Mouse (Mus musculus): ENCODE measurements around the gene Gpld1. TPM values are rescaled to one million over a fixed set of nuclear protein-coding genes. Genes with fewer than 3 reads are reported as not detected.

Gpld1 gene
- polyA plus RNA-seq, 1 experiment from 2014 or later: 0.79 TPM

DNA sequence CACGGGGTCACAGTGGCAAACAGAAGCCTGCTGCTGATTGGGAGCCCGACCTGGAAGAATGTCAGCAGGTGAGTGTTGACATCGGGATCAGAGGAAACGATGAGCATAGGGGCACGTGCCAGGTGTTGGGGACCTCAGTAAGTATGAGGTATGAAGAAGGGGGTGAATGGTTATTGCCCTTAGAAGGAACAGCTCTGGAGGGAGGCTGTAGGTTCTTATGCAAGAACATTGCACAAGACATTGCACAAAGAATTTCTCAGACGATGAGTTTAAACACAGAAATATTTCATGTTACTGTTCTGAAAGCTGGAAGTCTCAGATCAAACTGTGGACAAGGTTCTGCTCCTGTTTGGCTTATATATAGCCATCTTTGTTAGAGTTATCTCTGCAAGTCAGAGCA lies 38.1 kb downstream of the Gpld1 start:
- ATAC-seq (ENCODE audit: insufficient number of reproducible peaks, insufficient read depth, low FRiP score, low TSS enrichment, low read depth): no peak
- 86% methylated on average over 6 of the region's 6 CpGs for WGBS

DNA sequence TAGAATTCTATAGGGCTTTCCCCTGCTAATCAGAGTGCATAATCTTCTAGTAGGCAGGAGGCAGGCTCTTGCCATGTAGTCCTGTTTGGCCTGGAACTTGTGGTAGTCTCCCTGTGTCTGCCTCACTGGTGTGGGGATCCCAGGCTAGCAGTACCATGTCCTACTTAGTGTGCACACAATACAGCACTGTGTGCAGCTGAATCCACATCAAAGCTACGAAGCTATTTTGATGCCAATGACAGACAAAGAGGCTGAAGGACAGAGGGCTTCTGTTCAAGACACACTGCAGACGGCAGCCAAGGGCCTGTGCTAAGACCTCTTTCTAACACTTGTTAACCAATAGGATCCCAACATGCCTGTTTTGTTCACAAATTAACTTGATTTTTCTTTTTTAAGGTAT lies 42.5 kb downstream of the Gpld1 start:
- H3K27ac ChIP-seq: no peak overlapping the region
- no peaks in the 10 kb centered on the region for H3K4me1 ChIP-seq
- H3K9me3 ChIP-seq: no peaks in the 10 kb centered on the region
- no peak overlapping the region for H3K4me3 ChIP-seq
- no peak overlapping the region for H3K4me2 ChIP-seq
- WGBS: 55% methylated on average over 2 of the region's 2 CpGs
- H3K27me3 ChIP-seq: no peaks in the 10 kb centered on the region
- H3K36me3 ChIP-seq: peaks cover 15% of the 10 kb centered on the region
- ATAC-seq (ENCODE audit: insufficient number of reproducible peaks, insufficient read depth, low FRiP score, low TSS enrichment, low read depth): no peak
- no peak overlapping the region for H3K9ac ChIP-seq

More for the DNA sequence above, 38.1 kb downstream of the Gpld1 start:
- no peaks in the 10 kb centered on the region for H3K9me3 ChIP-seq
- no peak overlapping the region for H3K27ac ChIP-seq
- no peak overlapping the region for H3K4me2 ChIP-seq
- no peak overlapping the region for H3K9ac ChIP-seq
- no peaks in the 10 kb centered on the region for H3K36me3 ChIP-seq
- H3K4me1 ChIP-seq: no peaks in the 10 kb centered on the region
- no peak overlapping the region for H3K4me3 ChIP-seq
- no peaks in the 10 kb centered on the region for H3K27me3 ChIP-seq

DNA sequence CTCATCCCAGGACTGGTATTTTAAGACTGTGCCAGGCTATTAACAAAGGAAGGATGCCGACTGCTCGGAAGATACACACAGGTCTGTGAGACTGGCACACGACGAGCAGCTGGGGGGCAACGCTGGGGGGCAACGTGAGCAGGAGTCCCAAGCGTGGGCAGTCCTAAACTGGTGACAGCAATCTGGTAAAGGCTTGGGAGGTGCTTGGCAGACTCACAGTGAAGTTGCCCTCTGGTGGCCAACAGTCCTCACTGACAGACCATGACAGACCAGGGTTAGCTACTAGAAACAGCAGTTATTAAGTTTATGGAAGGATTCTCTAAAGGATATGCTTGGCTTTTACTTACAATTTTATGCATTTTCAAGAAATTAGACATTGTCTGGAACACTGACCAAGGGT lies 45.4 kb downstream of the Gpld1 start:
- no peak for ATAC-seq (ENCODE audit: insufficient number of reproducible peaks, insufficient read depth, low FRiP score, low TSS enrichment, low read depth)
- WGBS: 29% methylated on average over 7 of the region's 7 CpGs
- no peak overlapping the region for H3K9ac ChIP-seq
- H3K36me3 ChIP-seq: peaks cover 37% of the 10 kb centered on the region
- H3K27me3 ChIP-seq: no peaks in the 10 kb centered on the region
- H3K4me1 ChIP-seq: no peaks in the 10 kb centered on the region
- H3K9me3 ChIP-seq: no peaks in the 10 kb centered on the region
- no peak overlapping the region for H3K27ac ChIP-seq
- no peak overlapping the region for H3K4me2 ChIP-seq
- no peak overlapping the region for H3K4me3 ChIP-seq

DNA sequence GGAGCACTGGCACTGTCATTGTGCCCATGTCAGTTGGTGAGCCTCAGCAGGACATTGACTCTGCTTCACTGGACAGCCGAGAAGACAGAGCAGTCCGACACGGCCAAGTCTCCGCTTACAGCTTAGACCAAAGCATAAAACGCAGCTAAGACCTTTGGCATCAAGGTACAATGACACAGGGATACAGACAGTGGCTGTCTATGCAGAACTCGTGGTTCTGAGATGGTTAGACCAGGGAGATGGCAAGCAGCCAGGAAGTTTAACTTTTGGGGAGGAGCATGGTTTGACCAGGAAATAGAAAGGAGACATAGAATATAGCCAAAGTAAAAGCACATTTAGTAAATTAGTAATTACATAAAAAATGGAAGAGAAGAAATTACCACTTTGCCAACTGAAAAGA lies 46.1 kb downstream of the Gpld1 start:
- ATAC-seq (ENCODE audit: insufficient number of reproducible peaks, insufficient read depth, low FRiP score, low TSS enrichment, low read depth): no peak
- Histone ChIP-seq H3K4me2 (no peak overlapping the region), H3K27me3 (no peaks in the 10 kb centered on the region), H3K4me1 (no peaks in the 10 kb centered on the region), H3K4me3 (no peak overlapping the region), H3K36me3 (peaks cover 44% of the 10 kb centered on the region), H3K27ac (no peak overlapping the region; the same call in 1 of the 2 replicates), H3K9ac (no peak overlapping the region), H3K9me3 (no peaks in the 10 kb centered on the region)
- 87% methylated on average over 6 of the region's 6 CpGs for WGBS

DNA sequence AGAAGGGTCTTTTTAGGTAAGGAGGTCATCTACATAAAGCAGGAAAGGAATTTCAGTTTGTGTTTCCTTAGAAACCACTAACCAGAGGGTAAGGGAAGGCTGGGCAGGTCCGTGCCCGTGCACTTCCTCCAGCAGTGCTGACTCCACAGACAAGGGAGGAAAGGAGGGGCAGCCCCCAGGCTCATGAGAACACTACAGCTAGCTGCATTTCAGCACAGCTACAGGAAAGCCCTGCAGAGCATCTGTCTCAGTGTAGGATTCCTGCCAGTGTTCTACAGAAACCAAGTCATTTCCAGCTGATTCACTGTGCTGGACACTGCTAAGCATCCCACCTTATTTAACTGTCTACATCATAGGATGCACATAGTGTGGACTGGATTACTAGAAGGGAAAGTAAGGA lies 50.2 kb downstream of the Gpld1 start:
- H3K4me1 ChIP-seq: no peaks in the 10 kb centered on the region
- no peak overlapping the region for H3K4me2 ChIP-seq
- ATAC-seq (ENCODE audit: insufficient number of reproducible peaks, insufficient read depth, low FRiP score, low TSS enrichment, low read depth): no peak
- peaks cover 80% of the 10 kb centered on the region for H3K36me3 ChIP-seq
- no peak overlapping the region for H3K27ac ChIP-seq
- H3K9ac ChIP-seq: no peak overlapping the region
- no peaks in the 10 kb centered on the region for H3K27me3 ChIP-seq
- no peaks in the 10 kb centered on the region for H3K9me3 ChIP-seq
- WGBS: 21% methylated on average over 2 of the region's 2 CpGs
- no peak overlapping the region for H3K4me3 ChIP-seq

DNA sequence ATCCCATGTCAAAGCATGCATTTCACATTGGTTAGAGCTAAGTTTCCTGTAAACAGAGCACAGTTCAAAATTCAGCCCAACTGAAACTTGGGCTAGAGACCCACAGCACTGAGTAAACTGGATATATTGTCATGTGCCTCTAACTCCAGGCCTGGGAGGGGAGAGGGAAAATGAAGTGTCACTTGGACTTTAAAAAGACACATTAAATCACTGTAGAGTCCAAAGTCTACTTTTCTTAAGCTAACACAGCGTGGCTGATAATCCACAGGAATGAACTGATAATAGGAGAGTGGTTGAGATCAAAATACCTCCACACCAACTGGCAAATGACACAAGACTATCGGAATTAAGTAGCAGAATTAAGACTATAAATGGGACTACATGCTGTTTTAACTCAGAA lies 56.6 kb downstream of the Gpld1 start:
- H3K27me3 ChIP-seq: no peaks in the 10 kb centered on the region
- no peak overlapping the region for H3K9ac ChIP-seq
- H3K4me3 ChIP-seq: no peak overlapping the region
- ATAC-seq (ENCODE audit: insufficient number of reproducible peaks, insufficient read depth, low FRiP score, low TSS enrichment, low read depth): no peak
- H3K36me3 ChIP-seq: peaks cover 88% of the 10 kb centered on the region
- no peak overlapping the region for H3K27ac ChIP-seq
- H3K4me1 ChIP-seq: no peaks in the 10 kb centered on the region
- 93% methylated on average over 2 of the region's 2 CpGs for WGBS
- no peaks in the 10 kb centered on the region for H3K9me3 ChIP-seq
- H3K4me2 ChIP-seq: no peak overlapping the region

DNA sequence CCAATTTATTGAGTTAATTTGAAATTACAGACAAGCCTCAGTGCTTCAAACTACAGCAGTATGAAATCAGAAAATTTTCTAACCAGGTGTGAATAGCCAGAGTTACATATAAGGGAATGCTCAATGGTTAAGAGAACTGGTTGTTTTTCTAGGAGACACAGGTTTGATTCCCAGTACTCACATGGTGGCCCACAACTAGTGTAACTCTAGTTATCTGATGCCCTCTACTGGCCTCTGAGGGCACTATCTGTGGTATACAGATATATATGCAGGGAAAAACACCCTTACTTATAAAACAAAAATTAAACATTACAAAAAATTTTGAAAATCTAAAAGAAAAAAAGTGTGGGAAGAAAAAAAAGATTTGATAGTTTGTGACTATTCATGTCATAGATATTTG lies 60.0 kb downstream of the Gpld1 start:
- no peak overlapping the region for H3K9ac ChIP-seq
- peaks cover 73% of the 10 kb centered on the region for H3K36me3 ChIP-seq
- H3K9me3 ChIP-seq: no peaks in the 10 kb centered on the region
- ATAC-seq (ENCODE audit: insufficient number of reproducible peaks, insufficient read depth, low FRiP score, low TSS enrichment, low read depth): no peak
- H3K4me1 ChIP-seq: no peaks in the 10 kb centered on the region
- H3K27ac ChIP-seq: no peak overlapping the region
- no peak overlapping the region for H3K4me2 ChIP-seq
- H3K27me3 ChIP-seq: no peaks in the 10 kb centered on the region
- H3K4me3 ChIP-seq: no peak overlapping the region

DNA sequence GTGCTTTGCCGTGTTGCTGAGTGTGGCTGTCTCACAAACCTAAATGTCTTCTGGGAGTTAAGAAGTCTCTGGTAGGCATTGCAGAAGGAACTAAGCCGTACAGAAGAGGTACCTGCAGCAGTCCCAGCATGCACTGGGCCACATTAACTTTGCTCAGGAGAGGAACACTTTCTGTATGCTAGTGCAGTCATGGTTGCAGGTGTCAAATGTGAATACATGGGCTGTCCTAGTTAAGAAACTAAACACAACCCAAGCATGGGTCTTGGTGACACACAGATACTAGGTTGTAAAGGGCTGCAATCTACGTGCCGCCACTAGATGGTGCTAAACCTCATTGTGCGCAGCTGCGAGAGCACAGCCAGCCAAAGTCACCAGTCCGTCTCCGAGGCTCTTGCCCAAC lies 64.2 kb downstream of the Gpld1 start:
- Histone ChIP-seq H3K4me1 (no peaks in the 10 kb centered on the region), H3K9me3 (no peaks in the 10 kb centered on the region), H3K27ac (no peak overlapping the region), H3K4me2 (no peak overlapping the region), H3K27me3 (no peaks in the 10 kb centered on the region), H3K9ac (no peak overlapping the region), H3K36me3 (peaks cover 35% of the 10 kb centered on the region), H3K4me3 (no peak overlapping the region)
- 81% methylated on average over 8 of the region's 8 CpGs for WGBS
- no peak for ATAC-seq (ENCODE audit: insufficient number of reproducible peaks, insufficient read depth, low FRiP score, low TSS enrichment, low read depth)

DNA sequence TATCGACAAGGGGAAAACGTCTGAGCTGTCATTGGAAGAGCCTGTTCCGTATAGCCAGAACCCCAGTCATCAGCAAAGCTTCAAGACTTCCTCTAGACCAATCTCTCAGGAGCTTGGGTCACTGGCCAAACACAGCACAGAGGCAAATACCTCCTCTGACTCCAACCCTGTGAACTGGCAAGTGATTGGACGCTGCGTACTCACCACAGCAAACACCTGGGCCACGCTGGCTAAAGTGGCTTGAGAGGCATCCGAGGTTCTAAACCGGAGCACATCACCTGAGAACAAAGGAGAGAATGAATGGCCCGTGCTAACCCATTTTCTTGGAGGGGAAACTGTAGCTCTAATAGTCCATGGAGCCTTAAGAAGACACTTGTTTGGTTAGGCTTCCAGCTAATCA lies 75.4 kb downstream of the Gpld1 start:
- Histone ChIP-seq H3K36me3 (peaks cover 13% of the 10 kb centered on the region; the same call in 1 of the 2 replicates), H3K4me2 (peak overlapping the region; percentile 76)

DNA sequence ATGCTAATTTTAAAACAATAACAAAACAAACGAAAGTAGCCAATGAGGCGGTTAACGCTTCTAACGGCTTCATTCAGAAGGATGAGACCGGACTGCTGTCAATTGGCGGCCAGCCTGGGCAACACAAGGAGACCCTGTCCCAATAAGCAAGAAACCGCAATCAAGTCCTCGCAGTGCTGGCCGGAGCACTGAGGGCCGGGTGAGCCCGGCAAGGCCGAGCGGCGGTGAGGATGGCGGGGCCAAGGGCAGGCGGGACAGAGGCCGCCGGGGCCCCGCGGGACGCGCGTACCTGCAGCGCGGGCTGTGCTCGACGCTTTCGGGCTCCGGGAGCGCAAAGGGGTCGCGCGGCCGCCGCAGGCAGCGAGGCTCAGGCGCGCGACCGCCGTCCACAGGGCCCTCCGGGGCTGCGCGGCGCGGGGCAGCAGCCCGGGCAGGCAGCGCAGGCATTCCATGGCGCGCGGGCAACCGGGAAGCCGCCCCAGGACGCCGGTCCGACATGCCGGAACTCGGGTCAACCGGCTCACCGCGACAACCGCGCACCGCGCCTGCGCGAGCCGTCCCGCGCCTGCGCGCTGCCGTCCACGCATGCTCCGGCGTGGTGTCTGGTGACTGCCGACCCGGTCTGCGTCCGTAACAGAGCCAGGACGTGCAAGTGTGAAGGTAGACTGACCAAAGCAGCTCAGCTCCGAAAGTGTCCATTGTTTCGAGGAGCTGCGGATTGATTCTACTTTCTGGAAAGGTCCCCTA lies 77.0 kb downstream of the Gpld1 start, which contains the start of gene Mrs2:
Mrs2 (minus strand) TSS at position 587 of the 747 bp plus-strand sequence.
- no peaks in the 10 kb centered on the region for H3K27me3 ChIP-seq
- H3K27ac ChIP-seq: no peak within 1 kb of the TSS
- H3K36me3 ChIP-seq: peaks cover 13% of the 10 kb centered on the region; the same call in 1 of the 2 replicates
- peak within 1 kb of the TSS; percentile 91 for H3K4me3 ChIP-seq
- no peaks in the 10 kb centered on the region for H3K9me3 ChIP-seq
- under 1% methylated on average over 83 of the region's 84 CpGs for WGBS
- peak; percentile 81 for ATAC-seq (ENCODE audit: insufficient number of reproducible peaks, insufficient read depth, low FRiP score, low TSS enrichment, low read depth)
- H3K4me1 ChIP-seq: peaks cover 14% of the 10 kb centered on the region
- peak within 1 kb of the TSS; percentile 89 for H3K9ac ChIP-seq
- peak within 1 kb of the TSS; percentile 76 for H3K4me2 ChIP-seq

More for the DNA sequence above, 75.4 kb downstream of the Gpld1 start:
- Histone ChIP-seq H3K27ac (no peak overlapping the region), H3K4me1 (peaks cover 14% of the 10 kb centered on the region), H3K4me3 (no peak overlapping the region; the same call in 1 of the 2 replicates), H3K9ac (peak overlapping the region; percentile 89; the same call in 1 of the 2 replicates), H3K9me3 (no peaks in the 10 kb centered on the region), H3K27me3 (no peaks in the 10 kb centered on the region)
- 94% methylated on average over 9 of the region's 9 CpGs for WGBS
- no peak for ATAC-seq (ENCODE audit: insufficient number of reproducible peaks, insufficient read depth, low FRiP score, low TSS enrichment, low read depth)

DNA sequence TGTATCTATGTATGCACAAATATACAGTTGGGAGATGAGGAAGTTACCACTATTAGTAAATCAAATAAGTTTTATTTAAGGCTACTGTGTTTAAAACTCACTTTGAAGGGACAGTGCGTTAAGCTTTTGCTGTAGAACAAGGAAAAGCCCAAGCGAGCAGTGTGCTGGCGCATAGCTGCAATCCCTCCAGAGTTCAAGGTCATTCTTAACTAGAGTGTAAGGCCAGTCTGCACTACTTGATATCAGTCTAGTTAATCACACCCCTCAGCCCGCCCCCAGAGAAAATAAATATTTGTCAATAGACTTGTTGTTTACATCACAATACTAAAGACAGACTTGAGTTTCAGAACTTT lies 77.6 kb downstream of the Gpld1 start:
- Histone ChIP-seq H3K4me1 (peaks cover 14% of the 10 kb centered on the region), H3K4me2 (peak overlapping the region; percentile 76), H3K27ac (no peak overlapping the region), H3K36me3 (peaks cover 13% of the 10 kb centered on the region; the same call in 1 of the 2 replicates), H3K4me3 (peak overlapping the region; percentile 91), H3K9ac (peak overlapping the region; percentile 89), H3K9me3 (no peaks in the 10 kb centered on the region), H3K27me3 (no peaks in the 10 kb centered on the region)
- 55% methylated on average over 4 of the region's 4 CpGs for WGBS
- no peak for ATAC-seq (ENCODE audit: insufficient number of reproducible peaks, insufficient read depth, low FRiP score, low TSS enrichment, low read depth)

DNA sequence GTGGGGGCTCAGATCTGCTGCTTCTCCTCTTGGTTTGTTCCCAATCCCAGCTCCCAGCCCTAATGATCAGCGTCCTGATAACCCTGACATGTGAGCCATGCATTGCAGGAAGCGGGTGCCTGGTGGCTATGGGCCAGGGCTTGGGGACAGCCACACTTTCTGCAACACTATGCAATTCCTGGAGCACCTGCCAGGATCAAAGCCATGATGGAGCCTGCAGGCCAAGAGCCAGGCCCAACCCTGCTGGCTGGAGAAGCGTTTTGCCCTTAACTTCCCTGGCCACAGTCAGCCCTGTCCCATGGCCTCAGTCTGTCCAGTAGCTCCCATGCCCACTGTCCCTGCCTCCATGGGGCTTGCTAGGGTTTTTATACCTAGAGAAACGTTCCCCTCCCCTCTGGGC lies 79.4 kb downstream of the Gpld1 start:
- H3K4me2 ChIP-seq: no peak overlapping the region
- no peaks in the 10 kb centered on the region for H3K9me3 ChIP-seq
- H3K9ac ChIP-seq: no peak overlapping the region
- H3K27me3 ChIP-seq: no peaks in the 10 kb centered on the region
- no peak overlapping the region for H3K4me3 ChIP-seq
- H3K36me3 ChIP-seq: peaks cover 8% of the 10 kb centered on the region; the same call in 1 of the 2 replicates
- no peak for ATAC-seq (ENCODE audit: insufficient number of reproducible peaks, insufficient read depth, low FRiP score, low TSS enrichment, low read depth)
- WGBS: 71% methylated on average over 4 of the region's 4 CpGs
- peaks cover 14% of the 10 kb centered on the region for H3K4me1 ChIP-seq
- no peak overlapping the region for H3K27ac ChIP-seq

Data from embryonic facial prominence, embryonic 13.5 days (tissue).